10 mouse cellular contexts compared by ENCODE assay signal in the genomic region with DNA sequence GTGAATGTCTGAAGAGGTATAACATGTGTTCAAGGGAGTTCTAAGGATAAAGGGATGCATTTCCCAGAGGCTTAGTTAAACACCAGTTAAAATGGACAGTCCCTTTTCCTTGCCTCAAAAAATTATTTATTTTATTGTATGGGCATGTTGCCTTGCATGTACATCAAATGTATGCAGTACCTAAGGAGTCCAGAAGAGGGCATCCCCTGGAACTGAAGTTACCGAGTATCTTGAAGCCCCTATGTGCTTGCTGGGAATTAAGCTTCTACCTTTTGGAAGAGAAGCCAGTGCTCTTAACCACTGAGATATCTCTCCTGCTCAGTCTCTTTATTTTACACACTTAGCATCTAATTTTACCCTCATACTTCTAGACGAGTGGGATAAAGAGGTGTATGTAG.
A peak's percentile ranks its signal among the peaks of the same experiment; 100 is the strongest.
DNase-seq lines count a peak whose midpoint lies in the region; ATAC-seq and TF ChIP-seq lines count a peak whose summit lies in the region.
"Had no signal": no experiment of that assay in that cellular context is flagged by ENCODE, and none has a peak within 500 bp of the region (broad histone marks: within the 10 kb centered on the region; RNA-seq: fewer than 3 reads in every experiment).

No protein-coding gene starts in this region.

- in situ Hi-C loops in ES-E14 (cut with MboI; ENCODE audit: low sequenced_read_pairs in 2 of 2, unreplicated experiment in 2 of 2) = no loop called here

- H3K27me3 ChIP-seq in intestine, postnatal 0 days (replicated peaks; ENCODE audit: control insufficient read depth, insufficient read depth, low read length) = no peaks in the 10 kb centered on the region
- no peaks in the 10 kb centered on the region for H3K27me3 ChIP-seq in intestine, embryonic 15.5 days (replicated peaks)

- no peak overlapping the region for H3K4me3 ChIP-seq in intestine, postnatal 0 days (ENCODE audit: low read depth, low read length)
- no peak overlapping the region for H3K4me3 ChIP-seq in intestine, embryonic 15.5 days (replicated peaks)
- H3K4me3 ChIP-seq in ES-E14 (ENCODE audit: insufficient read depth in 1 of 2, low read depth in 1 of 2, low read length in 2 of 2, poor library complexity in 1 of 2, severe bottlenecking in 1 of 2) = no peak overlapping the region

- 76% methylated on average over 2 of the region's 2 CpGs for WGBS in intestine, postnatal 0 days
- 84% methylated on average over 2 of the region's 2 CpGs for WGBS in intestine, embryonic 15.5 days

- TF ChIP-seq CTCF in intestine, postnatal 0 days (IDR thresholded peaks at IDR 0.05; ENCODE audit: low read depth) = peak; percentile 66

- DNase-seq in 416B (ENCODE audit: low read depth) (peak; percentile 68), ES-E14 (ENCODE audit: low read depth, low spot score) (peak; percentile 43)
- peak; percentile 27 for DNase-seq in embryo, embryonic 9.5 days (ENCODE audit: extremely low spot score)
- no peak for DNase-seq in urinary bladder, postnatal 4 days (ENCODE audit: low spot score in 2 of 2)
- no peak for DNase-seq in frontal cortex, postnatal 14 days (ENCODE audit: low spot score in 2 of 2)
- DNase-seq: cerebellum, adult 9-11 months; layer of hippocampus, postnatal 36 days had no signal

- peaks cover 3% of the 10 kb centered on the region; the same call in 1 of the 2 replicates for H3K4me1 ChIP-seq in intestine, postnatal 0 days (replicated peaks; ENCODE audit: control insufficient read depth, insufficient read depth, low read length)
- 0 out of 2 replicates have a peak, but pooled peaks cover 14% of the 10 kb centered on the region for H3K4me1 ChIP-seq in intestine, embryonic 15.5 days (replicated peaks)
- peaks cover 7 to 10% of the 10 kb centered on the region in 2 experiments; a peak in 3 of 4 replicates for H3K4me1 ChIP-seq in ES-E14 (ENCODE audit: control insufficient read depth in 2 of 2, insufficient read depth in 2 of 2, low read length in 2 of 2, poor library complexity in 1 of 2)

- H3K4me2 ChIP-seq in intestine, postnatal 0 days (replicated peaks; ENCODE audit: low read depth) = no peak overlapping the region
- no peak overlapping the region for H3K4me2 ChIP-seq in intestine, embryonic 15.5 days (replicated peaks)

- no peak overlapping the region for H3K9ac ChIP-seq in intestine, postnatal 0 days (ENCODE audit: low read depth, low read length)
- no peak overlapping the region for H3K9ac ChIP-seq in intestine, embryonic 15.5 days
- H3K9ac ChIP-seq in ES-E14 (ENCODE audit: insufficient read depth, low read depth, low read length, poor library complexity, severe bottlenecking) = no peak overlapping the region

- no peak overlapping the region for H3K27ac ChIP-seq in intestine, postnatal 0 days (ENCODE audit: low read depth, low read length)
- H3K27ac ChIP-seq in intestine, embryonic 15.5 days = no peak overlapping the region
- no peak overlapping the region for H3K27ac ChIP-seq in ES-E14 (ENCODE audit: insufficient read depth, low read depth, low read length, poor library complexity, severe bottlenecking)

- H3K9me3 ChIP-seq in intestine, postnatal 0 days (ENCODE audit: control insufficient read depth) = no peaks in the 10 kb centered on the region
- no peaks in the 10 kb centered on the region for H3K9me3 ChIP-seq in intestine, embryonic 15.5 days
- H3K9me3 ChIP-seq in ES-E14 (ENCODE audit: control insufficient read depth, insufficient read depth, low read depth, low read length) = no peaks in the 10 kb centered on the region

- ATAC-seq in intestine, postnatal 0 days = no peak
- ATAC-seq in intestine, embryonic 15.5 days = no peak
- ATAC-seq in frontal cortex, adult (ENCODE audit: low TSS enrichment) = no peak

- H3K36me3 ChIP-seq in intestine, postnatal 0 days (ENCODE audit: control insufficient read depth, insufficient read depth) = no peaks in the 10 kb centered on the region
- no peaks in the 10 kb centered on the region for H3K36me3 ChIP-seq in intestine, embryonic 15.5 days
- H3K36me3 ChIP-seq in ES-E14 (ENCODE audit: control insufficient read depth, insufficient read depth, low read length, poor library complexity, severe bottlenecking) = peaks cover 2% of the 10 kb centered on the region; the same call in 1 of the 2 replicates

TF ChIP-seq in ES-E14, 5 proteins besides CTCF, POLR2A, EP300 and RAD21:
- TF ChIP-seq CHD2 (IDR thresholded peaks at IDR 0.05; ENCODE audit: low read depth, low read length) (no peak), ZC3H11A (IDR thresholded peaks at IDR 0.05; ENCODE audit: borderline replicate concordance, low read depth, low read length) (no peak; the same call in 1 of the 2 replicates), MAFK (IDR thresholded peaks at IDR 0.05; ENCODE audit: insufficient read depth, low read depth, low read length) (no peak), ZNF384 (IDR thresholded peaks at IDR 0.05; ENCODE audit: low read depth, low read length) (no peak), HCFC1 (IDR thresholded peaks at IDR 0.05; ENCODE audit: borderline replicate concordance, insufficient read depth, low read length) (no peak)

Comparison
In these comparisons a context has a peak if more than half of its experiments do, and no peak if none do; other contexts are left out.
1. DNase-seq: peak in 416B (single experiment), ES-E14 (single experiment) and embryo, embryonic 9.5 days (single experiment); none in urinary bladder, postnatal 4 days (0 of 2) and frontal cortex, postnatal 14 days (0 of 2).